Mouse (Mus musculus): ENCODE data around the gene Gm15140. TPM values are rescaled to one million over a fixed set of nuclear protein-coding genes. Genes with fewer than 3 reads are reported as not detected.

The Gm15140 gene
- polyA plus RNA-seq (2014; fragmentation: Illumina TruSeq; extraction: RNeasy Lipid Tissue Mini Kit (QIAGEN cat#74804); ENCODE audit: low read depth, low replicate concordance) = not detected

GRCm38 (mm10) chrX:154120585-154120984 lies at the start of gene Gm15140:
Gm15140 (minus strand) TSS chrX:154120685.

Other genes with a start within 250 kb of the Gm15140 start
- gene Samt1, start 108.0 kb downstream of the Gm15140 start, polyA plus RNA-seq (2014; fragmentation: Illumina TruSeq; extraction: RNeasy Lipid Tissue Mini Kit (QIAGEN cat#74804); ENCODE audit: low read depth, low replicate concordance) = not detected
- gene 4921511M17Rik, start 86.9 kb downstream of the Gm15140 start, polyA plus RNA-seq (2014; fragmentation: Illumina TruSeq; extraction: RNeasy Lipid Tissue Mini Kit (QIAGEN cat#74804); ENCODE audit: low read depth, low replicate concordance) = not detected
- not detected for gene Gm10057, start 65.6 kb downstream of the Gm15140 start, polyA plus RNA-seq (2014; fragmentation: Illumina TruSeq; extraction: RNeasy Lipid Tissue Mini Kit (QIAGEN cat#74804); ENCODE audit: low read depth, low replicate concordance)
- not detected for gene 4930524N10Rik, start 222.7 kb upstream of the Gm15140 start, polyA plus RNA-seq (2014; fragmentation: Illumina TruSeq; extraction: RNeasy Lipid Tissue Mini Kit (QIAGEN cat#74804); ENCODE audit: low read depth, low replicate concordance)

Data from adipose tissue, adult 10 weeks (tissue).